Mouse (Mus musculus) liver, adult 2 months (tissue): ENCODE data around the gene Arhgef2. TPM values are rescaled to one million over a fixed set of nuclear protein-coding genes. Genes with fewer than 3 reads are reported as not detected.

Experiments used
- DNase-seq: peaks from one replicate; pipeline ENCODE4 v3.0.0-alpha.2; 2011; ENCODE audit warnings: low read depth, low spot score; ENCODE audit errors: extremely low read depth
- H3K27ac ChIP-seq: fragments of 200-500 bp; replicated peaks from 2 replicates; pipeline ENCODE4 v1.5.1; 2012; ENCODE audit warnings: low read depth, mild to moderate bottlenecking, control low read depth, inconsistent platforms, low read length; ENCODE audit not compliant: insufficient read depth
- H3K27me3 ChIP-seq: fragments of 200-500 bp; 2 replicates; pipeline ENCODE4 v1.6.1; 2012; ENCODE audit warnings: mild to moderate bottlenecking, moderate library complexity, low read length, inconsistent platforms; ENCODE audit not compliant: control insufficient read depth, insufficient read depth
- H3K36me3 ChIP-seq: fragments of 200-500 bp; 2 replicates; pipeline ENCODE4 v1.6.1; 2012; ENCODE audit warnings: low read length, inconsistent platforms; ENCODE audit not compliant: control insufficient read depth, insufficient read depth
- H3K4me1 ChIP-seq: fragments of 200-500 bp; 2 replicates; pipeline ENCODE4 v1.6.1; 2011; ENCODE audit warnings: low read length; ENCODE audit not compliant: control insufficient read depth, insufficient read depth
- H3K4me3 ChIP-seq: fragments of 200-500 bp; 2 replicates; pipeline ENCODE4 v1.5.1; 2011; ENCODE audit warnings: low read depth, mild to moderate bottlenecking, control low read depth, low read length, moderate library complexity; ENCODE audit not compliant: insufficient read depth
- H3K79me2 ChIP-seq: fragments of 200-500 bp; 2 replicates; pipeline ENCODE4 v1.6.1; 2012; ENCODE audit warnings: inconsistent platforms, mild to moderate bottlenecking, low read length, moderate library complexity; ENCODE audit not compliant: control insufficient read depth, insufficient read depth
- H3K9ac ChIP-seq: fragments of 200-500 bp; 2 replicates; pipeline ENCODE4 v1.6.1; 2012; ENCODE audit warnings: low read depth, mild to moderate bottlenecking, control low read depth, inconsistent platforms, low read length
- CTCF ChIP-seq: fragments of 200-500 bp; IDR thresholded peaks from 2 replicates; pipeline ENCODE4 v1.5.1; 2011; ENCODE audit warnings: low read depth, low read length, control low read depth
- POLR2A ChIP-seq: fragments of 200-500 bp; IDR thresholded peaks from 2 replicates; pipeline ENCODE4 v1.6.1; 2011; ENCODE audit warnings: low read length, control low read depth; ENCODE audit not compliant: insufficient read depth; ENCODE audit errors: extremely low read depth
- WGBS: fragments of 180-500 bp; shearing (Covaris S2); methylation state at CpG from one replicate; pipeline ENCODE4 v1.1.7; 2018; 5-methylcytosine and 5-hydroxymethylcytosine counted together
- polyA plus RNA-seq: library from polyadenylated mRNA; depleted of rRNA; stranded (reverse); fragments of >200 nt; gene quantifications from 2 replicates; pipeline ENCODE4 v1.2.3, GENCODE M21; 2012
- total RNA-seq: library from RNA; depleted of rRNA; stranded (reverse); fragments of >200 nt; gene quantifications from 2 replicates; pipeline ENCODE4 v1.2.3, GENCODE M21; 2014

Gene Arhgef2
- total and polyA plus RNA-seq, 2 experiments, result 2.7 to 4.9 TPM

GRCm38 (mm10) chr3:88631921-88632587 is 26.3 kb downstream of the Arhgef2 start:
- Histone ChIP-seq H3K79me2 (no peaks in the 10 kb centered on the region), H3K27me3 (no peaks in the 10 kb centered on the region), H3K4me1 (peaks cover 2% of the 10 kb centered on the region; the same call in 1 of the 2 replicates), H3K4me3 (no peak overlapping the region), H3K9ac (no peak overlapping the region), H3K36me3 (no peaks in the 10 kb centered on the region), H3K27ac (no peak overlapping the region)
- DNase-seq, result no peak
- WGBS, result 69% methylated on average over 12 of the region's 12 CpGs
- peak; percentile 82 for TF ChIP-seq CTCF
- TF ChIP-seq POLR2A, result no peak

GRCm38 (mm10) chr3:88633056-88633455 is 27.3 kb downstream of the Arhgef2 start:
- 90% methylated on average over 10 of the region's 10 CpGs for WGBS
- H3K9ac ChIP-seq, result no peak overlapping the region
- no peak overlapping the region for H3K4me3 ChIP-seq
- no peak overlapping the region for H3K27ac ChIP-seq
- no peaks in the 10 kb centered on the region for H3K79me2 ChIP-seq
- TF ChIP-seq CTCF (no peak), POLR2A (no peak)
- H3K36me3 ChIP-seq, result no peaks in the 10 kb centered on the region
- no peak for DNase-seq
- peaks cover 2% of the 10 kb centered on the region; the same call in 1 of the 2 replicates for H3K4me1 ChIP-seq
- no peaks in the 10 kb centered on the region for H3K27me3 ChIP-seq

GRCm38 (mm10) chr3:88635506-88636275 is 29.9 kb downstream of the Arhgef2 start:
- no peaks in the 10 kb centered on the region for H3K36me3 ChIP-seq
- DNase-seq, result no peak

GRCm38 (mm10) chr3:88636555-88636986 is 30.8 kb downstream of the Arhgef2 start:
- H3K4me1 ChIP-seq, result no peaks in the 10 kb centered on the region
- H3K9ac ChIP-seq, result no peak overlapping the region
- H3K27me3 ChIP-seq, result no peaks in the 10 kb centered on the region
- 94% methylated on average over 8 of the region's 8 CpGs for WGBS
- DNase-seq, result no peak
- TF ChIP-seq CTCF (no peak), POLR2A (no peak)
- H3K36me3 ChIP-seq, result no peaks in the 10 kb centered on the region
- H3K79me2 ChIP-seq, result no peaks in the 10 kb centered on the region
- H3K27ac ChIP-seq, result no peak overlapping the region
- H3K4me3 ChIP-seq, result no peak overlapping the region

More at GRCm38 (mm10) chr3:88635506-88636275, 29.9 kb downstream of the Arhgef2 start:
- H3K4me1 ChIP-seq, result no peaks in the 10 kb centered on the region
- TF ChIP-seq POLR2A (no peak), CTCF (no peak)
- no peak overlapping the region for H3K9ac ChIP-seq
- H3K79me2 ChIP-seq, result no peaks in the 10 kb centered on the region
- no peak overlapping the region for H3K4me3 ChIP-seq
- H3K27ac ChIP-seq, result no peak overlapping the region
- no peaks in the 10 kb centered on the region for H3K27me3 ChIP-seq
- 94% methylated on average over 19 of the region's 19 CpGs for WGBS

- H3K79me2 ChIP-seq, result no peaks in the 10 kb centered on the region
- no peak overlapping the region for H3K9ac ChIP-seq
- TF ChIP-seq CTCF (no peak), POLR2A (no peak)
- no peak overlapping the region for H3K4me3 ChIP-seq
- WGBS, result 94% methylated on average over 5 of the region's 5 CpGs
- H3K36me3 ChIP-seq, result no peaks in the 10 kb centered on the region
- DNase-seq, result no peak
- no peaks in the 10 kb centered on the region for H3K27me3 ChIP-seq
- no peaks in the 10 kb centered on the region for H3K4me1 ChIP-seq
- H3K27ac ChIP-seq, result no peak overlapping the region
These were observed 31.4 kb downstream of the Arhgef2 start for GRCm38 (mm10) chr3:88637134-88637533.

- Histone ChIP-seq H3K27ac (no peak overlapping the region), H3K36me3 (peaks cover 3% of the 10 kb centered on the region; the same call in 1 of the 2 replicates), H3K79me2 (no peaks in the 10 kb centered on the region), H3K4me1 (no peaks in the 10 kb centered on the region), H3K27me3 (no peaks in the 10 kb centered on the region), H3K9ac (no peak overlapping the region), H3K4me3 (no peak overlapping the region)
- no peak for TF ChIP-seq CTCF
- 96% methylated on average over 12 of the region's 12 CpGs for WGBS
- no peak for DNase-seq
These were observed 33.5 kb downstream of the Arhgef2 start for GRCm38 (mm10) chr3:88639239-88639638.
